Mouse (Mus musculus) embryonic facial prominence, embryonic 10.5 days (tissue): Measurements from ENCODE around the gene Vac14. TPM values are rescaled to one million over a fixed set of nuclear protein-coding genes. Genes with fewer than 3 reads are reported as not detected.
"Not testable (repeated sequence)": the region's sequence is repeated elsewhere in the genome, so short reads cannot be mapped to it uniquely, and the experiment has no call there.

Source experiments
- DNase-seq: peaks from one replicate; pipeline ENCODE4 v3.0.0-alpha.2; 2017; ENCODE audit warnings: low spot score
- H3K27ac ChIP-seq: fragments of 300-500 bp; sonication (generic); replicated peaks from 2 replicates; pipeline ENCODE4 v1.5.1; 2016; ENCODE audit warnings: mild to moderate bottlenecking
- H3K27me3 ChIP-seq: fragments of 300-500 bp; sonication (generic); replicated peaks from 2 replicates; pipeline ENCODE4 v1.6.1; 2016; ENCODE audit warnings: low read depth, mild to moderate bottlenecking; ENCODE audit not compliant: poor library complexity, severe bottlenecking
- H3K36me3 ChIP-seq: fragments of 300-500 bp; sonication (generic); replicated peaks from 2 replicates; pipeline ENCODE4 v1.6.1; 2016; ENCODE audit warnings: mild to moderate bottlenecking, moderate library complexity
- H3K4me1 ChIP-seq: fragments of 300-500 bp; sonication (generic); 2 replicates; pipeline ENCODE4 v1.6.1; 2016
- H3K4me3 ChIP-seq: fragments of 300-500 bp; sonication (generic); 2 replicates; pipeline ENCODE4 v1.5.1; 2016; ENCODE audit warnings: mild to moderate bottlenecking, moderate library complexity
- H3K9me3 ChIP-seq: fragments of 300-500 bp; sonication (generic); 2 replicates; pipeline ENCODE4 v1.6.1; 2016; ENCODE audit warnings: mild to moderate bottlenecking
- WGBS: fragments of 180-500 bp; shearing (Covaris S2); methylation state at CpG from one replicate; pipeline ENCODE4 v1.1.7; 2016; 5-methylcytosine and 5-hydroxymethylcytosine counted together
- polyA plus RNA-seq: library from polyadenylated mRNA; unstranded; fragments of >200 nt; fragmentation: Nextera tagmentation; extraction: Ambion mirVana; gene quantifications from 2 replicates; pipeline ENCODE4 v1.2.1, GENCODE M21; 2016

Gene Vac14
- polyA plus RNA-seq, 1 experiment from 2014 or later: 26.2 TPM

DNA sequence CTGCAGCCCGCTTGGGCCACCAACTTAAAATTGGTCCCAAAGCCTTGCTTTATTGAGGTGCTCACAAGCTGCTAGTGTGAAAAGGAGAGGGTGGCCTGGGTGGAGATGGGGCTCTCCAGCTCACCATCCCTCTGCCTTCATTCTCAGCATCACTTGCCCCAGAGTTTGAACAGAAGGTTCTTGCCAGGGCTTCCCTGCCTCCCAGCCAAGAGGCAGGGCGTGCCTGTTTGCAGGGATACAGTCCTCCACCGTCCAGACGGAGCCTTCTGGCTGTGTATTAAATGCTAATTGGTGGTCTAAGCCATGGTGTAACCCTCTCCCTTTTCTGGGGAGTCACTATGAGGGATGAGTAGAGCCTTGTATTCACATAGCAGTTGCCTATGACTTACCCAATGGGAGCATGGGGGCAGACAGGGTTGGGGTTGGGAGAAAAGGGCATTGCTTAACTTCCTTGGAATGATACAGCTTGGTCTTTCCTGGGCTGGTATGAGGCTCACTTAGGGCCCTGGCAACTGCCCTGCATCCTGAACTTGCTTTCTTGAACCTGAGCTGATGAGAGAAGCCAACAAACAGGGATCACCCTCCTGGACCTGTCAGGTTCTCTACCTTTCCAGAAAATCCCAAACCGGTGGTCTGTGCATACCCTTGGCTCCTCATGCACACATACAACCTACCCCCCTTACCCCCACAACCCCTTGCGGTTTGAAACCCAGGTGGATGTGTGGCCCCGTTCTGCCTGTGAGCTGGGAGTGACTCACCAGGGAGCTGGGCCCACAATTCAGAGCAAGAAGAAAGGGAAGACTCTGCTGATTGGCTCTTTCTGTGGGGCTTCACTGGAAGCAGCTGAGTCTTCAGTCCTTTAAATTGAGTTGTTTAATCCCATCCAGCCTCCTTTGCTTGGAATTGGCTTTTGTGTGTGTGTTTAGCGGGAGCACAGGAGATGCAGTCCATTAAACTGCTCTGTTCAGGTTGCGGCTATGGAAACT, 36.0 kb downstream of the Vac14 start:
- 84% methylated on average over 9 of the region's 9 CpGs for WGBS
- Histone ChIP-seq H3K36me3 (peaks cover 85% of the 10 kb centered on the region), H3K4me1 (no peaks in the 10 kb centered on the region), H3K27ac (no peak overlapping the region), H3K9me3 (no peaks in the 10 kb centered on the region), H3K27me3 (no peaks in the 10 kb centered on the region), H3K4me3 (no peak overlapping the region)
- no peak for DNase-seq

DNA sequence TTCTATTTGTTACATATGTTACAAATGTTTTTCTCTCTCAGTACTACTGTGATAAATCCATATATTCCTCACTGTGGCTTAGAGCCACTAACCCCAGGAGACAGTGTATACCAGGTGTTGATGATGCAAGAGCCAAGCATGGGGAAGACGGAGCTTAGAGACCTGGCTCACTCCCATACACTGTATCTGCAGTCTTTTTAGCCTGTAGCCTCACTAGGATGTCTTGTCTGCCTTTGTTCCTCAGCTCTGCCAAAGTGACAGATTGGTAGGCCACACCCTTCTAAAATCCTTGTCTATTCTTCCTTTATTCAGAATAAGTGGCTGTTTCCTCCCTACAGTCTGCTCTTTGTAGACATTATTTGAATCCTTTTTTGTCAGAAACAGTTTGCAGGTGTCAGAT, 37.4 kb downstream of the Vac14 start:
- Histone ChIP-seq H3K36me3 (peaks cover 77% of the 10 kb centered on the region), H3K27me3 (no peaks in the 10 kb centered on the region), H3K4me1 (peaks cover 6% of the 10 kb centered on the region; the same call in 1 of the 2 replicates), H3K9me3 (no peaks in the 10 kb centered on the region), H3K27ac (no peak overlapping the region), H3K4me3 (no peak overlapping the region)
- WGBS: 92% methylated on average over 1 of the region's 1 CpGs
- DNase-seq: no peak

DNA sequence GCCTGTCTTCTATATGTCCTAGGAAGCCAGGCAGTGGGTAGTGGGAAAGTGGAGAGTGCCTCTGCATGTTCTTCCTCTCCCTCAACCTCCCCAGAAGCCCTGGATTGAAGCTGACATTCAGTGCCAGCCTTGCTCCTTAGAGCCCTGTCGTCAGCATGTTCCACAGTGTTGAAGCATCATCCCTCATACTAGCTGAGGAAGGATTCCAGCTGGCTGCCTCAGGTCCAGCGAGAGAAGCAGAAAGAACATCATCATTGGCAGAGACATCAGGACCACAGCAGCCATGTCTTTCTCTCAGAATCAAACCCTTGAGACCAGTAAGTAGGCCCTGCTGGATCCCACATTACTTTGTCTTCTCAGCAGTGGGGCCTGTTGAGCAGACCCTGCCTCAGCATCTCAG, 39.3 kb downstream of the Vac14 start:
- Histone ChIP-seq H3K4me1 (peaks cover 9% of the 10 kb centered on the region; the same call in 1 of the 2 replicates), H3K27me3 (no peaks in the 10 kb centered on the region), H3K4me3 (no peak overlapping the region), H3K9me3 (no peaks in the 10 kb centered on the region), H3K36me3 (peaks cover 74% of the 10 kb centered on the region), H3K27ac (no peak overlapping the region)
- WGBS: 95% methylated on average over 2 of the region's 2 CpGs
- no peak for DNase-seq

DNA sequence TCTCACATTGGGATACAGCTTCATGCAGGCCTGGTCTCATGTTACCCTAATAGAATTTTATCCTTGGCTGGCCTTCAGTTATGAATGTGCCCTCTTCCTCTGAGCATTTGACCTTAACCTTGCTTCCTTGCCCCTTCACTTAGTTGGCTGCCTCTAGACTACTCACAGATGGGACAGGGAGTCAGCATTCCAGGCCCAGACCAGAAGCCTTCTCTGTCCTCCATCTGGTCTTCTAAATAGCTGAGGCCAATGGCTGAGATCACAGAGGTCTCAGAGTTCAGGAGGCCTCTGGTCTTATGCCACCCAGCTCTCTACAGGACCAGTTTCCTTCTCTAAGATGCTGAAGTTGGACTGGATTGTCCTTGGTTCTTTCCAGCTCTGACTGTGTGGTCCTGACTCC, 41.7 kb downstream of the Vac14 start:
- no peak for DNase-seq
- H3K27me3 ChIP-seq: no peaks in the 10 kb centered on the region
- H3K36me3 ChIP-seq: peaks cover 55% of the 10 kb centered on the region
- no peak overlapping the region for H3K4me3 ChIP-seq
- no peak overlapping the region for H3K27ac ChIP-seq
- H3K9me3 ChIP-seq: no peaks in the 10 kb centered on the region
- peaks cover 19% of the 10 kb centered on the region for H3K4me1 ChIP-seq

DNA sequence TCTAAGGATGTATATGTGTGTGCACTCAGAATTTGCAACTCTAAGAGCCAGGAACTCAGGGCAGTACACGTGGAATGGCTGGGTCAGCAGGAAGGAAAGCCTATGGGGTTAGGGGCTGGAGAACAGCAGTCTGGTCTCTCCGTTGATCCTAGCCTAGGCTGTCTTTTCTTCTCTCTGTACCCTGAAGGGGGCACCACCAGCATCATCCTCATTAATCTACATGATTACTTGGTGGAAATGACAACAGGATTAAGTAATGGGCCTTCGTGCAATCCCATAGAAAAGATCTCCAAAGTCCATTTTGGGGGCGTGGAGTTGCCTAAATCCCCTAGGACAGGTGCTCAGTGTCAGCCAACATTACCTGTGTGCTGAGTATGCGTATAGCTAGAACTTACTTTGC, 44.2 kb downstream of the Vac14 start:
- no peak overlapping the region for H3K4me3 ChIP-seq

DNA sequence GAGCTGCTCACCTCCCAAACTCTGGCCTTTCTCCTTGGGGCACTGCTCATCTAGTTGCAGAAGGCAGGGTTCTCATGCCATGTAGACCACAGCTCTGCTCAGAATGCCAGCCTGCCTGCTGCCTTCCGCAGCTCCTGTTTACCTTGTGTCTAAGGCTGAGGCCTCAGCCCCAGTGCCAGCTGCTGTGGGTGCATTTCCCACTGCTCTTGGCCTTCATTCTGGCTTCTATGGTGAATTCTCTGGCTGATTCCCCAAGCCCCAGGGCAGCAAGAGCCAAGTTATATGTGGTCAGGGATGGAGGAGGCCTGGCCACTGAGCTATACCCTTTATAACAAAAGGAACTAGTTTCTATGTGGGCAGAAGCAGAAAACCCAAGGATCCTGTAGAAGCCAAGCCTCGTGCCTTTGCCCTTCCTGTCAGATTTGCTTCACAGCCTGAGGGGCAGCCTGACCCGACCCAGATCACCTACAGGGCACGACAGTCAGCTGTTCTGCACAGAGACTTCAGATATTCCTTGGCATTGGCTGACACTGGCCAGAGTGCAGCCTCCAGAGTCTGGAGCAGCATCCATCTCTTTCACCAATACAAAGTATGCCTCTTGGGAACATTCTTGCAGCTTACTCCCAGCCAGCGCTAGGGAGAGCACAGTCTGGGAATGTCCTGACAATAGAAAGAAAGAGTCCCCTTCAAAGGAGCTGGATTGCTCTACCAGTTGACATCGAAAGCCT, 44.8 kb downstream of the Vac14 start:
- 76% methylated on average over 6 of the region's 6 CpGs for WGBS
- no peak for DNase-seq
- Histone ChIP-seq H3K9me3 (no peaks in the 10 kb centered on the region), H3K4me3 (no peak overlapping the region), H3K36me3 (peaks cover 31% of the 10 kb centered on the region), H3K4me1 (peaks cover 19% of the 10 kb centered on the region), H3K27ac (no peak overlapping the region), H3K27me3 (no peaks in the 10 kb centered on the region)

More for the DNA sequence above, 44.2 kb downstream of the Vac14 start:
- peaks cover 38% of the 10 kb centered on the region for H3K36me3 ChIP-seq
- H3K27ac ChIP-seq: no peak overlapping the region
- H3K4me1 ChIP-seq: peaks cover 19% of the 10 kb centered on the region
- WGBS: 85% methylated on average over 5 of the region's 5 CpGs
- H3K27me3 ChIP-seq: no peaks in the 10 kb centered on the region
- DNase-seq: no peak
- no peaks in the 10 kb centered on the region for H3K9me3 ChIP-seq

DNA sequence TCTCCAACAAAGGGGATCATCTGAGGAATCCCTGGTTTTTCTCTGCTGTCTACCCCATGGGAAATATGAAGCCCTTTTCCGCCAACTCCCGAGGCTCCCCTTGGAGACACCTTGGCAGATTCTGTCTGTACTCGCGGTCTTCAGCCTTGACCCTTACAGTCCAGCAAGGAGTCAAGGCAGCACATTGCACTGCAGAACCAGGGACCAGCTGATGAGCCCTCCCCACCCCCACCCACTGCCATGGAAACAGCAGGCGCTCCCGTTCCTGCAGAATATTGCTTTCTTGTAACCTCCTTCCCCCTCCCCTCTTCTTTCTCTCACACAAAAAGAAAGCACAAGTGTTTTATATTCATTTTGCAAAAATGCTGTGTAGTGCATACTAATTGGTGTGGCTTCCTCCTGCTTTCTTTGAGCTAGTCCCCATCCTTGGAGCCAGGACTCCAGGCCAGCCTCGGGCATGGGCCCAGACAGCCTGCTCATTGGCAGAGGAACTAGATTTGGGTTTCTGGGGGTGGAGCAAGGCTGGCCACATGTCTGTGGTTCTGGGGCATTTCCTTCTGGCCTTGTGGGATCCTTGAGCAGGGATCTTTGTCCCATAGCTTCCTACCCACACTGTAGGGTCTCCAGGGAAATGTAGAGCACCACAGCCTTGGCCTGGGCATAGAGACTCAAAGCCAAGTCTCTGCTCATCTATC, 46.0 kb downstream of the Vac14 start:
- Histone ChIP-seq H3K9me3 (no peaks in the 10 kb centered on the region), H3K4me1 (peaks cover 19% of the 10 kb centered on the region), H3K27ac (peak overlapping the region; percentile 41), H3K27me3 (no peaks in the 10 kb centered on the region), H3K36me3 (peaks cover 25% of the 10 kb centered on the region), H3K4me3 (no peak overlapping the region)
- 82% methylated on average over 7 of the region's 7 CpGs for WGBS
- no peak for DNase-seq

DNA sequence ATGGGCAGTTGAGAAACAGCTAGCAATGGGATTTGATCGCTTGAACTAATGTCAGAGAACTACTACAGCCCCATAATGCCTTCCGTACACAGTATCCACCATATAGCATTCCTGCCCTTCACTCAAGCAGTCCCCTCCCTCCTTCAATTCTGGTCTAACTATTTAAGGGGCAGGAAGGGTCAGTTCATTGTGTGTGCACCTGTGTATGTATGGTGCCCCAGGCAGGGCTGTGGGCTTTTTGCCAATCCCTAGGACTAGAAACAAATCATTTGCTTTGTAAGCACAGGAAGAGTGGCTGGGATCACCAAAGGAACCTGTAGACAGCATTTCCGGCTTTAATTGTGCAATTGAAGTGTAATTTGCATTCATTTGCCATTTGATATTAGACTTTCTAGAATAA, 46.6 kb downstream of the Vac14 start:
- H3K27me3 ChIP-seq: no peaks in the 10 kb centered on the region
- WGBS: 88% methylated on average over 3 of the region's 3 CpGs
- H3K27ac ChIP-seq: 0 out of 2 replicates have a peak overlapping the region, but pooled peaks have one; percentile 41
- H3K9me3 ChIP-seq: no peaks in the 10 kb centered on the region
- peaks cover 17% of the 10 kb centered on the region for H3K4me1 ChIP-seq
- H3K36me3 ChIP-seq: peaks cover 22% of the 10 kb centered on the region
- no peak for DNase-seq
- H3K4me3 ChIP-seq: no peak overlapping the region

DNA sequence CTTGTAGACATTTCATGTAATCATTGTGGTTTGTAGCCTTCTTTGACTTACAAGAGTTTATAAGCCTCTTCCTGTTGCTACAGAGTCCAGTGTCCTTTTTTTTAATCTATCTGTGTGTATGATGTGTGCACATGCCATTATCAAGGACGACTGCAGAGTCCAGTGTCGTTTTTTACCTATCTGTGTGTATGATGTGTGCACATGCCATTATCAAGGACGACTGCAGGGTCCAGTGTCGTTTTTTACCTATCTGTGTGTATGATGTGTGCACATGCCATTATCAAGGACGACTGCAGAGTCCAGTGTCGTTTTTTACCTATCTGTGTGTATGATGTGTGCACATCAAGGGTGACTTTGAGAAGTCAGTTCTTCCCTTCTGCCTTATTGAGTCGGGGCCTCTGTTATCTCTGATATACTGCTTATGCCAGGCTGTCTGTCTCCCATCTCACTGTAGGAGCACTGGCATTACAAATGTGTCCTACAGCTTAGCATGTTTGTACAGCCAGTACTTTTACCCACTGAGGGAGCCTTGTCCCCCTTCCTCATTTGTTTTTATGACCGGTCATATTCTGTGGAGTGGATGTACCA, 49.3 kb downstream of the Vac14 start:
- not testable (repeated sequence) for H3K9me3 ChIP-seq, H3K27ac ChIP-seq, H3K4me3 ChIP-seq, DNase-seq, H3K27me3 ChIP-seq
- Histone ChIP-seq H3K36me3 (peaks cover 30% of the 10 kb centered on the region), H3K4me1 (peaks cover 10% of the 10 kb centered on the region)
- WGBS: 88% methylated on average over 8 of the region's 8 CpGs

DNA sequence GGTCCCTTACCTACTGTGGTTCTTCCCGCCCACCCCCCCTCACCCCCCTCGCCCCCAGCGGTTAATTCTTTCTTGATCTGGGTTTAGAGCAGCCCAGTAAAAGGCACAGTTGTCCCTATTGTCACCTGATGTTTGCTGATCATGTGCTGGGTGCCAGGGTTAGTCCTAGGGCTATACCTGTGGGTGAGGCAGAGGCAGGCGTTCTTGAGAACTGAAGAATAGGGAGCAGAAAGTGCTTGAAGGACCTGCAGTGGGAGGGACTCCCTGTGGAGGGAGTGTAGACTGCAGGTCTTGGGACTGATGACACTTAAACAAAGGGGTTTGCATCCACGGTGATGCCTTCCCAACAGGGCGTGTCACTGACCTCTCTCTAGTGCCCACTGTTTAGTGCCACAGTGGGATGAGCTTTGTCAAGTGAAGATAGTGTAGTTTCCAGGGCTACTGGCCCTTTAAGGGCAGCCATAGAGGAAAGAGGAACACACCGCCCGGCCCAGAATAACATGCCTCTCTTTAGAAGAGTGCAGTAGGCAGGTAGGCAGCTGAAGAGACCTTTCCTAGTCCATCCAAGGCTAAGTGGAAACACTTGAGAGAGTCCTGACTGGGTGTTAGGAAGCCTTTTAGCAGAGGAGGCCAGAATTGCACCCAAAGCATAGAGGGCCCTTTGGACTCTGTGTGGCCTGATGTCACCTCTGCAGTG, 51.7 kb downstream of the Vac14 start:
- H3K27ac ChIP-seq: no peak overlapping the region
- no peak overlapping the region for H3K4me3 ChIP-seq
- no peaks in the 10 kb centered on the region for H3K4me1 ChIP-seq
- no peak for DNase-seq
- WGBS: 78% methylated on average over 8 of the region's 8 CpGs
- H3K9me3 ChIP-seq: no peaks in the 10 kb centered on the region
- H3K27me3 ChIP-seq: no peaks in the 10 kb centered on the region
- peaks cover 53% of the 10 kb centered on the region for H3K36me3 ChIP-seq

DNA sequence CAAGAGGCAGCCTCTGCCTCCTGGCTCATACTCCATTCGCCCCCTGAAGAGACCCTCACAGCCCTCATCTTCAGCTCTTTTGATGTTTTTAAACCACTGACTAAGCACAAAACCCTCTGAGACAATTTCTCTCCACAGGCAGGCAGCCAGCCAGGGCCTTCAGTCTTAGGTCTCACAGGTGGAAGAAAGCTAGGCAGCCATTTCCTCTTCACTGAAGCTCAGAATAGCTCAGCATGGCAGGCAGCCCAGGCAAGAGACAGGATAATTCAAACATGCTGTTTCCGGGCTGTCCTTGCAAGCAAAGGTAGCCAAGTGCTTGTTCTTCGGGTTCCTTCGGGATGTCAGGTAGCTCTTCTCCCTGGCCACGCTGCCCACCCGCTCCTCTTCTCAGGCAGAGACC, 52.9 kb downstream of the Vac14 start:
- Histone ChIP-seq H3K27ac (peak overlapping the region; percentile 24; the same call in 1 of the 2 replicates), H3K4me1 (peaks cover 1% of the 10 kb centered on the region), H3K4me3 (no peak overlapping the region), H3K9me3 (no peaks in the 10 kb centered on the region), H3K27me3 (no peaks in the 10 kb centered on the region), H3K36me3 (peaks cover 65% of the 10 kb centered on the region)
- no peak for DNase-seq
- 90% methylated on average over 6 of the region's 6 CpGs for WGBS
